Mouse (Mus musculus): Measurements from ENCODE around the gene Art4.

DNA sequence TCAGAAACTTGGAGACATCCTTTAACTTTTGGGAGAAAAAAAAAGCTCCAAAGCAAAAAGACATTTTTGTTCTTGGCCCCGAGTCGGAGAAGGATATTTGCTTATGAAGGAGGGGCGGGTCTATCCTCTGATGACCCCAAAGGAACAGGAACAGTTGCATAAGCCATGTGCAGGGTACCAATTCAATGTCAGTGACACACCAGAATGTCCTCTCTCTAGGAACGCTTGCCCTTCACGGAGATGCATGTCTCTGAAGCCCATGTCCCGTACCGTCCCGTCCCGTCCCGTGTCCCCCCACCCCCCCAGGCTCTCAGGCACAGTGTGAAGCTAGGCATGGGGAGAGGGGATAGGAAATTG is 49.4 kb upstream of the Art4 start:
- no peak for TF ChIP-seq CHD2 (IDR thresholded peaks at IDR 0.05; ENCODE audit: low read length)
- no peak for TF ChIP-seq CTCF (IDR thresholded peaks at IDR 0.05 in 2 of 3, conservative IDR thresholded peaks at IDR 0.05 in 1 of 3; ENCODE audit: control insufficient read depth in 1 of 3, insufficient read depth in 1 of 3, low read depth in 2 of 3, low read length in 3 of 3, poor library complexity in 1 of 3, severe bottlenecking in 1 of 3)
- TF ChIP-seq POLR2A (IDR thresholded peaks at IDR 0.05; ENCODE audit: control insufficient read depth in 1 of 2, insufficient read depth in 1 of 2, low read depth in 1 of 2, low read length in 2 of 2, poor library complexity in 1 of 2): no peak
- no peak for TF ChIP-seq TCF12 (IDR thresholded peaks at IDR 0.05; ENCODE audit: low read depth, low read length)
- TF ChIP-seq ZNF384 (IDR thresholded peaks at IDR 0.05; ENCODE audit: low read depth, low read length): no peak
- TF ChIP-seq MYB (IDR thresholded peaks at IDR 0.05; ENCODE audit: low read depth, low read length): no peak
- TF ChIP-seq SMC3 (IDR thresholded peaks at IDR 0.05; ENCODE audit: low read depth, low read length): no peak
- no peak for TF ChIP-seq MAX (IDR thresholded peaks at IDR 0.05; ENCODE audit: low read length)
- TF ChIP-seq EP300 (IDR thresholded peaks at IDR 0.05; ENCODE audit: low read depth in 1 of 2, low read length in 2 of 2): no peak
- no peak for TF ChIP-seq KAT2A (conservative IDR thresholded peaks at IDR 0.05; ENCODE audit: low read depth, low read length)
